Mouse (Mus musculus) myocyte (in vitro differentiated cells): ENCODE results near the gene Ndufs2. TPM values are rescaled to one million over a fixed set of nuclear protein-coding genes. Genes with fewer than 3 reads are reported as not detected.

ENCODE experiments used
- H3K27me3 ChIP-seq: one replicate; pipeline ENCODE4 v1.6.1; 2011; ENCODE audit not compliant: control insufficient read depth, insufficient read depth, insufficient read length
- H3K36me3 ChIP-seq: one replicate; pipeline ENCODE4 v1.6.1; 2011; ENCODE audit not compliant: control insufficient read depth, insufficient read depth
- H3K4me2 ChIP-seq: one replicate; pipeline ENCODE4 v1.6.1; 2011; ENCODE audit warnings: low read depth, control low read depth
- H3K4me3 ChIP-seq: one replicate; pipeline ENCODE4 v1.5.1; 2011; ENCODE audit warnings: mild to moderate bottlenecking, control low read depth, moderate library complexity
- H3K79me2 ChIP-seq: one replicate; pipeline ENCODE4 v1.6.1; 2011; ENCODE audit not compliant: control insufficient read depth, insufficient read depth
- H3ac ChIP-seq: one replicate; pipeline ENCODE4 v1.6.1; 2011; ENCODE audit not compliant: control insufficient read depth, insufficient read length
- CEBPB ChIP-seq: IDR thresholded peaks from 2 replicates; pipeline ENCODE4 v1.6.1; 2011; ENCODE audit warnings: mild to moderate bottlenecking, moderate library complexity; ENCODE audit not compliant: poor library complexity, insufficient read depth, severe bottlenecking
- E2F4 ChIP-seq: IDR thresholded peaks from one replicate; pipeline ENCODE4 v1.6.1; 2011; ENCODE audit warnings: mild to moderate bottlenecking, control low read depth, moderate library complexity; ENCODE audit not compliant: insufficient read depth
- MAX ChIP-seq: IDR thresholded peaks from one replicate; pipeline ENCODE4 v1.6.1; 2011; ENCODE audit warnings: low read depth, mild to moderate bottlenecking, control low read depth
- MYOD1 ChIP-seq, 3 experiments: IDR thresholded peaks; one replicate each; pipeline ENCODE4 v1.6.1; 2011; ENCODE audit warnings: control low read depth in 2 of 3, low read depth in 2 of 3, mild to moderate bottlenecking in 2 of 3, moderate library complexity in 1 of 3; ENCODE audit not compliant: insufficient read length in 2 of 3, control insufficient read depth in 1 of 3
- MYOG ChIP-seq, 3 experiments: IDR thresholded peaks; one replicate each; pipeline ENCODE4 v1.6.1; 2011; ENCODE audit warnings: control low read depth in 2 of 3, low read depth in 2 of 3, mild to moderate bottlenecking in 2 of 3; ENCODE audit not compliant: insufficient read length in 2 of 3, control insufficient read depth in 1 of 3, insufficient read depth in 1 of 3
- POLR2A ChIP-seq: IDR thresholded peaks from one replicate; pipeline ENCODE4 v1.6.1; 2011; ENCODE audit warnings: low read depth, mild to moderate bottlenecking, control low read depth, moderate library complexity; ENCODE audit not compliant: insufficient read length
- POLR2AphosphoS2 ChIP-seq: IDR thresholded peaks from one replicate; pipeline ENCODE4 v1.6.1; 2011; ENCODE audit warnings: low read depth, control low read depth; ENCODE audit not compliant: insufficient read length
- REST ChIP-seq: IDR thresholded peaks from one replicate; pipeline ENCODE4 v1.6.1; 2011; ENCODE audit warnings: mild to moderate bottlenecking, control low read depth, moderate library complexity; ENCODE audit not compliant: insufficient read depth, insufficient read length
- SRF ChIP-seq: IDR thresholded peaks from one replicate; pipeline ENCODE4 v1.6.1; 2011; ENCODE audit warnings: low read depth; ENCODE audit not compliant: control insufficient read depth, insufficient read length
- TCF12 ChIP-seq: IDR thresholded peaks from one replicate; pipeline ENCODE4 v1.6.1; 2011; ENCODE audit warnings: mild to moderate bottlenecking, control low read depth; ENCODE audit not compliant: poor library complexity, insufficient read depth, severe bottlenecking
- TCF3 ChIP-seq: IDR thresholded peaks from one replicate; pipeline ENCODE4 v1.6.1; 2011; ENCODE audit warnings: low read depth, control low read depth; ENCODE audit not compliant: insufficient read length
- USF1 ChIP-seq: IDR thresholded peaks from one replicate; pipeline ENCODE4 v1.6.1; 2011; ENCODE audit warnings: low read depth, mild to moderate bottlenecking, control low read depth, moderate library complexity
- polyA plus RNA-seq: library from polyadenylated mRNA; unstranded; fragments of >200 nt; fragmentation: generic; extraction: Trizol; gene quantifications from one replicate; pipeline ENCODE4 v1.2.1, GENCODE M21; 2012; ENCODE audit warnings: missing spikeins

Gene Ndufs2
- polyA plus RNA-seq, 1 experiment: 409 TPM

DNA sequence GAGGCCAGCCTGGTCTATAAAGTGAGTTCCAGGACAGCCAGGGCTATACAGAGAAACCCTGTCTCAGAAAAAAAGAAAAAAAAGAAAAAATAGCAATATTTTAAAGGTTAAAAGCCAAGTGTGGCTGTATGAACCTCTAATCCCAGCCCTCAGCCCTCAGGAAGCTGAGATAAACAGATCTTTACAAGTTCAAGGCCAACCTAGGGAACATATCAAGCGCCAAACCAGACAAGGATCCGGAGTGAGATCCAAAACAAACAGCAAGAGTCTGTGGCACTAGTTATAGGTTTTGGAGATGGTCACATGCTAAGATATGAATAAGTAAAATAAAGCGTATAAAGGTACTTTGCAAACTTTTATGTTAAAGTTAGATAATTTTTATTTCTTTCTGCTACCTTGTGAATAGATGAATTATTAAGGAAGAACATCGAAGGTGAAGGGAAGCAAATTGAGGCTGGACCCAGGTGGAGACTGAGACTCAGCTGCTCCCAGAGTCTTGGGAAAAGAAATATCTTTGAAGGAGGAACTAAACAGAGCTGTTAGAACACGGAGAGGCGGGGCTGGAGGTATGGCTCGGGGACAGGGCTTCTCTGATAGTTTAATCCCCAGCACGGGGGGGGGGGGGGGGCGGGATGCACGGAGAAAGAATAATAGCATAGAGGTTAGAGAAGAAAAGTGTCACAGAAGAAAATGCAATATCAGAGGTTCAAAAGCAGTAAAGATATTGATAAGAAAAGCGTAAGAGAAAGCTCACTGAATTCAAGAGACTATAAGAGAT, 47.5 kb downstream of the Ndufs2 start:
- Histone ChIP-seq H3K4me2 (no peak overlapping the region), H3K4me3 (no peak overlapping the region), H3ac (no peak overlapping the region), H3K79me2 (no peaks in the 10 kb centered on the region), H3K27me3 (no peaks in the 10 kb centered on the region), H3K36me3 (no peaks in the 10 kb centered on the region)
- TF ChIP-seq TCF3 (no peak), USF1 (no peak), POLR2A (no peak), REST (no peak)

DNA sequence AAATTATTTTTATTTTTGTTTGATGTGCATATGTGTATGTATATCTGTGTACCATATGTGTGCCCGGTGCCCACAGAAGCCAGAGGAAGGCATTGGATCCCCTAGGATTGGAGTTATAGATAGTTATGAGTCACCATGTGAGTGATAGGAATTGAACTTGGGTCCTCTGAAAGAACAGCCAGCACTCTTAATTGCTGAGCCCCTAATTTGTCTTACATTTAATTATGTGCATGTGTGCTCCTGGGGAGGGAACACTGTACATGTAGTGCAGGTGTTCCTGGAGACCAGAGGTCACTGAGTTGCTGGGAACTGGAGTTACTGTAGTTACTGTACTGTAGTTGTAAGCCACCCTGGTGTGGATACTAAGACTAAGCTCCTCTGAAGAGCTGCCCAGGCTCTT, 50.4 kb downstream of the Ndufs2 start:
- TF ChIP-seq POLR2A: no peak
- TF ChIP-seq TCF3: no peak
- TF ChIP-seq POLR2AphosphoS2: no peak
- Histone ChIP-seq H3K79me2 (no peaks in the 10 kb centered on the region), H3K4me2 (no peak overlapping the region), H3K36me3 (no peaks in the 10 kb centered on the region), H3K27me3 (no peaks in the 10 kb centered on the region), H3ac (no peak overlapping the region), H3K4me3 (no peak overlapping the region)

DNA sequence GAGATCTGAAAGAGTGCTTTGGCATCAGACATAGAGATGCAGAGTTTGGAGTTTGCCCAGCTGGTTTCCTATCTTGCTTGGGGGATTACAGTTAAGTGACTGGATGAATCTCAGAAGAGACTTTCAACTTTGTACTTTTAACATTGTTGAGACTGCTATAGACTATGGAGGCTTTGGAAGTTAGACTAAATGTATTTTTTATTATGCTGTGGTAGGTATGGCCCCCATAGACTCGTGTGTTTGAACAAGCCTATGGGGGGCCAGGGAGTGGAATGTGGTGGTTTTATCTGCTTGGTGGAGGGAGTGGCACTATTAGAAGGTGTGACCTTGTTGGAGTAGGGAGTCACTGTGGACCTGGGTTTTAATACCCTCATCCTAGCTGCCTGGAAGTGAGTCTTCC, 51.7 kb downstream of the Ndufs2 start:
- no peaks in the 10 kb centered on the region for H3K27me3 ChIP-seq
- no peak overlapping the region for H3K4me3 ChIP-seq
- H3K79me2 ChIP-seq: no peaks in the 10 kb centered on the region
- no peak overlapping the region for H3ac ChIP-seq
- H3K36me3 ChIP-seq: no peaks in the 10 kb centered on the region
- TF ChIP-seq USF1 (no peak), E2F4 (no peak), POLR2AphosphoS2 (no peak)
- no peak overlapping the region for H3K4me2 ChIP-seq

DNA sequence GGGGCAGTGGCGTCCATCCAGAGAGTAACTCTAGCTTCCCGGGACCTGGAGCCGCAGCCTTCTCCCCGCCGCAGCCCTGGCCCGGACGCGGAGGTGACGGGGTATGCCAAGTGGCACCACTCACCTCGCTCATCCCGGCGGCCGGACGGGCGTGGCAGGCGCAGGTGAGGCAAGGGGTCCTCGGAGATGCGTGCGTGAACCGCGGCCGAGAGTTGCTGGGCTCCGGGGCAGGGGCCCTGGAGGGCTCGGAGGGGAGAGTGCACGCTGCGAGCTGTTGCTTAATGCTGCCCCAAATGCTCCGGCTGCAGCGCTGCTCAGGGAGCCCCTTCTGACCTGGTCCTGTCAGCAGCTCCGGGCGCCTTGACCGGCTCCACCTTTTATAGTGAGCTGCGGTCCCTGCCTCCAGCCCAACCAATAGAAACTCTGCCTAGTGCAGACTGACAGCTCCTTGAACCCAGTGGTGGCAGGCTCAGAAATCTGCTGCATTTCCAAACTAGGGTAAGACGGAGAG, 55.2 kb downstream of the Ndufs2 start, which contains the start of gene Pcp4l1:
Gene Pcp4l1, minus strand, starts transcription at position 382 of the 511 bp plus-strand sequence.
- H3K27me3 ChIP-seq: no peaks in the 10 kb centered on the region
- no peak within 1 kb of the TSS for H3ac ChIP-seq
- no peaks in the 10 kb centered on the region for H3K36me3 ChIP-seq
- no peak within 1 kb of the TSS for H3K4me2 ChIP-seq
- TF ChIP-seq MAX (no peak), POLR2A (no peak), POLR2AphosphoS2 (no peak), USF1 (no peak), MYOD1 (IDR thresholded peaks at IDR 0.05; ENCODE audit: control insufficient read depth in 1 of 3, insufficient read length in 2 of 3, low read depth in 2 of 3) (no peak), CEBPB (no peak)
- no peak within 1 kb of the TSS for H3K4me3 ChIP-seq
- no peaks in the 10 kb centered on the region for H3K79me2 ChIP-seq

DNA sequence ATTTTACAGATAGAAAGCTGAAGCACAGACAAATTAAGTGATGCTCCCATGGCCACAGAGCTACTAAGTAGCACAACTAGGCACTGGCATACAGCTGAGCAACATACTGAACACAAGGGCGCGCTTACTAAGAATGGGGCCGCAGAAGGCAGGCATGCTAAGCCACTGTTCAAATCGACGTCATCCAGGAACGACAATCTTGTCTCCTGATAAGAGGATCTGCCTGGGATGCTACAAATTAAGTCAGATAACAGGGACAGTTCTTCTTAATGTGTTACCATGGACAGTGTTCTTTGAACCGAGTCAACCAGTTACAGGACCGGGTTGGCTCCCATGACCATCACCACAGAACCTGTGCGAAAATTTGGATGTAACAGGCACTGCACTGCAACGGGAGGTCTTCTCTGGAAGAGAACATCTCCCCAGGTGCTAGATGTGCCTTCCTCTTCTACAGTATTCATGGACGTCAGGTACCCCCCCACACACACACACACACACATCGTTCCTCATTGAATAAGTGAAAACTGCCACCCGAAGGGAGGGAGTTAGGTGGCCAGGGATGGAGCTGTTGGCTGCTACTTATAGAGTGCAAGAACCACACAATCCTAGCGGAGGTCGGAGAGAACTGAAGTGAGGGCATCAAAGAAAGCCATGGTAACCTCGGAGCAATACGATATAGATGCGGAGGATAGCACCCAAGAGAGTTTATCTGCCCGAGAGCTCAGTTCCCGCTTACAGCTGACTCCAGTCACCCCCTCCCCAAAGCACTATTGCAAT, 56.0 kb downstream of the Ndufs2 start:
- no peaks in the 10 kb centered on the region for H3K36me3 ChIP-seq
- no peaks in the 10 kb centered on the region for H3K79me2 ChIP-seq
- H3K4me2 ChIP-seq: no peak overlapping the region
- H3K4me3 ChIP-seq: no peak overlapping the region
- TF ChIP-seq POLR2AphosphoS2: no peak
- H3K27me3 ChIP-seq: no peaks in the 10 kb centered on the region
- H3ac ChIP-seq: no peak overlapping the region

DNA sequence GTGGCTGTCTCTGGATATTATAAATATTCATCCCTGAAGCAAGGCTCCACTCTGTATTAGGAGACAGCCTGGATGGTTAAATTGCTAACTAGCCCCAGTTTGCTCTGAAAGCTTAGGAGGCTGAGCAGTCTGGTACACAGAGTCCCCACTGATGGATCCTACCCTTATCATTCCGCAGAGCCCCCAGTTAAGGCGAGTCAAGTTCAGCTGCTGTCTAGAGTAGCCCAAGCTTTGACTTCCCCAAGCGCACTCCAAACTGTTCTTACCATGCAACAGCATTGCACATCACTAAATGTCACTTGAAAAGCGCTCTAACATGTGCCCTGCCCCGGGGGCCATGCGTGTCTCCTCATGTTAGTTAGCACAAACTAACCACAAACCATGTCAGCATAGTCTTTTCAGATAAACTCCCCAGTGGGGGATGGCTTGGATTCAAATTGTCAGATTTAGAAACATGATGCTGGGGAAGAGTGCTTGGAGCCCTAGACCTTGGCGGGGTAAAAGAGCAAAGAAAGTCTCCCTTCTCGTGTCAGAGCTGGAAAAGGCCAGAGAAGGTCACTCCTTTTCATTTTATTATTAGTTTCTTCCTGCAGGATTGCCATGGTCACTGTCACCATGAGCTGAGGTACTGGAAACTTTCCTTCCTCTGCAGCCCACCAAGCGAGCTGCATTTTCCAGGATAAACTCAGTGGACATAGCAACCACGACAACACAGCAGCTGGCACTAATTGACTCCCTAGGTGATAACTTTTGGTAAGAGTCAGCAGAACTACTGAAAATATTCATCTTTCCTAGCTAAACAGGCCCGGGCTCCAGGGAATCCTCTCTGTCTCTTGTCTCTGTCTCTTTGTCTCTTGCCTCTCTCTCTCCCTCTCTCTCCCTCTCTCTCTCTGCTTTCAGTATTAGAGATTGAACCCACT, 57.0 kb downstream of the Ndufs2 start:
- TF ChIP-seq MYOG (IDR thresholded peaks at IDR 0.05; ENCODE audit: control insufficient read depth in 1 of 3, insufficient read depth in 1 of 3, insufficient read length in 2 of 3, low read depth in 2 of 3): no peak
- TF ChIP-seq TCF3: no peak
- no peak for TF ChIP-seq USF1
- TF ChIP-seq REST: no peak
- no peak for TF ChIP-seq E2F4
- TF ChIP-seq MYOD1 (IDR thresholded peaks at IDR 0.05; ENCODE audit: control insufficient read depth in 1 of 3, insufficient read length in 2 of 3, low read depth in 2 of 3): no peak
- TF ChIP-seq POLR2AphosphoS2: no peak
- no peak for TF ChIP-seq POLR2A
- TF ChIP-seq SRF: no peak
- no peak for TF ChIP-seq TCF12
- TF ChIP-seq CEBPB: no peak
- no peak for TF ChIP-seq MAX
- Histone ChIP-seq H3ac (no peak overlapping the region), H3K4me3 (no peak overlapping the region), H3K27me3 (no peaks in the 10 kb centered on the region), H3K4me2 (peak overlapping the region; percentile 76), H3K79me2 (no peaks in the 10 kb centered on the region), H3K36me3 (no peaks in the 10 kb centered on the region)
